Mouse (Mus musculus): Measurements from ENCODE around the gene Zfp683. TPM values are rescaled to one million over a fixed set of nuclear protein-coding genes. Genes with fewer than 3 reads are reported as not detected.

The Zfp683 gene
- polyA plus RNA-seq, 1 experiment from 2014 or later = not detected

GRCm38 (mm10) chr4:134060135-134060865 is 6.7 kb downstream of the Zfp683 start, which contains the start of gene Crybg2:
Gene Crybg2, plus strand, starts transcription at chr4:134060815.
- no peak for DNase-seq
- Histone ChIP-seq H3K4me1 (ENCODE audit: insufficient read depth) (peaks cover 12% of the 10 kb centered on the region), H3K36me3 (replicated peaks; ENCODE audit: insufficient read depth, low read length) (no peaks in the 10 kb centered on the region), H3K9ac (replicated peaks) (no peak within 1 kb of the TSS), H3K9me3 (ENCODE audit: low read length) (no peaks in the 10 kb centered on the region), H3K27ac (ENCODE audit: low read depth) (no peak within 1 kb of the TSS), H3K4me2 (ENCODE audit: low read depth, low read length) (peak within 1 kb of the TSS; percentile 35; the same call in 1 of the 2 replicates), H3K4me3 (ENCODE audit: low read depth, low read length) (no peak within 1 kb of the TSS), H3K27me3 (ENCODE audit: insufficient read depth, low read length) (no peaks in the 10 kb centered on the region)
- ATAC-seq = no peak
- TF ChIP-seq EP300 (IDR thresholded peaks at IDR 0.05; ENCODE audit: low read depth) (no peak), CTCF (IDR thresholded peaks at IDR 0.05; ENCODE audit: low read depth) (no peak)
- WGBS (ENCODE audit: insufficient replicate concordance) = 60% methylated on average over 28 of the region's 28 CpGs

GRCm38 (mm10) chr4:134061166-134061830 is 7.7 kb downstream of the Zfp683 start:
- H3K9ac ChIP-seq (replicated peaks) = no peak overlapping the region
- no peaks in the 10 kb centered on the region for H3K27me3 ChIP-seq (ENCODE audit: insufficient read depth, low read length)
- WGBS (ENCODE audit: insufficient replicate concordance) = 63% methylated on average over 18 of the region's 18 CpGs
- no peak overlapping the region for H3K4me2 ChIP-seq (ENCODE audit: low read depth, low read length)
- H3K4me1 ChIP-seq (ENCODE audit: insufficient read depth) = peaks cover 12% of the 10 kb centered on the region
- no peak for ATAC-seq
- H3K36me3 ChIP-seq (replicated peaks; ENCODE audit: insufficient read depth, low read length) = no peaks in the 10 kb centered on the region
- TF ChIP-seq EP300 (IDR thresholded peaks at IDR 0.05; ENCODE audit: low read depth) (no peak), CTCF (IDR thresholded peaks at IDR 0.05; ENCODE audit: low read depth) (no peak)
- H3K27ac ChIP-seq (ENCODE audit: low read depth) = no peak overlapping the region
- H3K4me3 ChIP-seq (ENCODE audit: low read depth, low read length) = no peak overlapping the region
- DNase-seq = no peak
- H3K9me3 ChIP-seq (ENCODE audit: low read length) = no peaks in the 10 kb centered on the region

GRCm38 (mm10) chr4:134061944-134062446 is 8.4 kb downstream of the Zfp683 start:
- Histone ChIP-seq H3K4me1 (ENCODE audit: insufficient read depth) (peaks cover 12% of the 10 kb centered on the region), H3K36me3 (replicated peaks; ENCODE audit: insufficient read depth, low read length) (no peaks in the 10 kb centered on the region), H3K9me3 (ENCODE audit: low read length) (no peaks in the 10 kb centered on the region), H3K27me3 (ENCODE audit: insufficient read depth, low read length) (no peaks in the 10 kb centered on the region), H3K27ac (ENCODE audit: low read depth) (no peak overlapping the region), H3K9ac (replicated peaks) (no peak overlapping the region), H3K4me2 (ENCODE audit: low read depth, low read length) (no peak overlapping the region), H3K4me3 (ENCODE audit: low read depth, low read length) (no peak overlapping the region)
- no peak for DNase-seq
- WGBS (ENCODE audit: insufficient replicate concordance) = 61% methylated on average over 8 of the region's 8 CpGs
- TF ChIP-seq EP300 (IDR thresholded peaks at IDR 0.05; ENCODE audit: low read depth) (no peak), CTCF (IDR thresholded peaks at IDR 0.05; ENCODE audit: low read depth) (no peak)
- peak; percentile 16; the same call in 1 of the 2 replicates for ATAC-seq

GRCm38 (mm10) chr4:134062561-134062960 is 8.9 kb downstream of the Zfp683 start:
- Histone ChIP-seq H3K4me1 (ENCODE audit: insufficient read depth) (peaks cover 12% of the 10 kb centered on the region), H3K4me2 (ENCODE audit: low read depth, low read length) (no peak overlapping the region), H3K4me3 (ENCODE audit: low read depth, low read length) (no peak overlapping the region), H3K27ac (ENCODE audit: low read depth) (no peak overlapping the region), H3K27me3 (ENCODE audit: insufficient read depth, low read length) (no peaks in the 10 kb centered on the region), H3K9me3 (ENCODE audit: low read length) (no peaks in the 10 kb centered on the region), H3K9ac (replicated peaks) (no peak overlapping the region), H3K36me3 (replicated peaks; ENCODE audit: insufficient read depth, low read length) (no peaks in the 10 kb centered on the region)
- TF ChIP-seq EP300 (IDR thresholded peaks at IDR 0.05; ENCODE audit: low read depth) = no peak
- TF ChIP-seq CTCF (IDR thresholded peaks at IDR 0.05; ENCODE audit: low read depth) = no peak
- 45% methylated on average over 8 of the region's 8 CpGs for WGBS (ENCODE audit: insufficient replicate concordance)
- ATAC-seq (no peak), DNase-seq (no peak)

GRCm38 (mm10) chr4:134065431-134066004 is 11.9 kb downstream of the Zfp683 start:
- no peak overlapping the region for H3K4me2 ChIP-seq (ENCODE audit: low read depth, low read length)
- 42% methylated on average over 22 of the region's 23 CpGs for WGBS (ENCODE audit: insufficient replicate concordance)
- no peak overlapping the region for H3K9ac ChIP-seq (replicated peaks)
- no peak for DNase-seq
- ATAC-seq = no peak
- H3K36me3 ChIP-seq (replicated peaks; ENCODE audit: insufficient read depth, low read length) = no peaks in the 10 kb centered on the region
- no peaks in the 10 kb centered on the region for H3K27me3 ChIP-seq (ENCODE audit: insufficient read depth, low read length)
- no peak overlapping the region for H3K4me3 ChIP-seq (ENCODE audit: low read depth, low read length)
- no peak for TF ChIP-seq EP300 (IDR thresholded peaks at IDR 0.05; ENCODE audit: low read depth)
- no peak for TF ChIP-seq CTCF (IDR thresholded peaks at IDR 0.05; ENCODE audit: low read depth)
- H3K4me1 ChIP-seq (ENCODE audit: insufficient read depth) = peaks cover 7% of the 10 kb centered on the region
- H3K9me3 ChIP-seq (ENCODE audit: low read length) = no peaks in the 10 kb centered on the region
- H3K27ac ChIP-seq (ENCODE audit: low read depth) = no peak overlapping the region

GRCm38 (mm10) chr4:134067383-134067782 is 13.7 kb downstream of the Zfp683 start:
- 72% methylated on average over 8 of the region's 8 CpGs for WGBS (ENCODE audit: insufficient replicate concordance)
- H3K36me3 ChIP-seq (replicated peaks; ENCODE audit: insufficient read depth, low read length) = no peaks in the 10 kb centered on the region
- no peak overlapping the region for H3K4me2 ChIP-seq (ENCODE audit: low read depth, low read length)
- H3K9ac ChIP-seq (replicated peaks) = no peak overlapping the region
- ATAC-seq = peak; percentile 91
- H3K27me3 ChIP-seq (ENCODE audit: insufficient read depth, low read length) = no peaks in the 10 kb centered on the region
- H3K27ac ChIP-seq (ENCODE audit: low read depth) = peak overlapping the region; percentile 44; the same call in 1 of the 2 replicates
- H3K4me1 ChIP-seq (ENCODE audit: insufficient read depth) = peaks cover under 1% of the 10 kb centered on the region
- TF ChIP-seq CTCF (IDR thresholded peaks at IDR 0.05; ENCODE audit: low read depth) (no peak), EP300 (IDR thresholded peaks at IDR 0.05; ENCODE audit: low read depth) (no peak)
- DNase-seq = no peak
- no peaks in the 10 kb centered on the region for H3K9me3 ChIP-seq (ENCODE audit: low read length)
- no peak overlapping the region for H3K4me3 ChIP-seq (ENCODE audit: low read depth, low read length)

All from liver, postnatal 0 days (tissue).